Mouse (Mus musculus): ENCODE measurements around the gene Nfe2.

Gene Nfe2

GRCm38 (mm10) chr15:103224161-103224560 lies 34.0 kb downstream of the Nfe2 start:
- H3K36me3 ChIP-seq (ENCODE audit: insufficient read depth, low read length) = peaks cover 46% of the 10 kb centered on the region
- no peak overlapping the region for H3K4me3 ChIP-seq (replicated peaks; ENCODE audit: low read length)
- H3K27me3 ChIP-seq (ENCODE audit: insufficient read depth, low read length) = no peaks in the 10 kb centered on the region
- TF ChIP-seq POU5F1 (IDR thresholded peaks at IDR 0.05; ENCODE audit: borderline replicate concordance, low read length) = no peak
- peak; percentile 8; the same call in 1 of the 2 replicates for TF ChIP-seq CTCF (conservative IDR thresholded peaks at IDR 0.05; ENCODE audit: low read length)
- H3K4me1 ChIP-seq (replicated peaks; ENCODE audit: low read depth, low read length) = peaks cover 76% of the 10 kb centered on the region
- no peaks in the 10 kb centered on the region for H3K9me3 ChIP-seq (ENCODE audit: low read length)

GRCm38 (mm10) chr15:103221386-103221785 lies 36.8 kb downstream of the Nfe2 start:
- no peaks in the 10 kb centered on the region for H3K27me3 ChIP-seq (ENCODE audit: insufficient read depth, low read length)
- no peak overlapping the region for H3K4me3 ChIP-seq (replicated peaks; ENCODE audit: low read length)
- no peaks in the 10 kb centered on the region for H3K9me3 ChIP-seq (ENCODE audit: low read length)
- TF ChIP-seq POU5F1 (IDR thresholded peaks at IDR 0.05; ENCODE audit: borderline replicate concordance, low read length) (no peak), NANOG (IDR thresholded peaks at IDR 0.05; ENCODE audit: borderline replicate concordance, low read length) (no peak), CTCF (conservative IDR thresholded peaks at IDR 0.05; ENCODE audit: low read length) (no peak)
- H3K36me3 ChIP-seq (ENCODE audit: insufficient read depth, low read length) = peaks cover 42% of the 10 kb centered on the region
- peaks cover 81% of the 10 kb centered on the region for H3K4me1 ChIP-seq (replicated peaks; ENCODE audit: low read depth, low read length)

- peaks cover 42% of the 10 kb centered on the region for H3K36me3 ChIP-seq (ENCODE audit: insufficient read depth, low read length)
Observed at GRCm38 (mm10) chr15:103220785-103221184, 37.4 kb downstream of the Nfe2 start.

DNA sequence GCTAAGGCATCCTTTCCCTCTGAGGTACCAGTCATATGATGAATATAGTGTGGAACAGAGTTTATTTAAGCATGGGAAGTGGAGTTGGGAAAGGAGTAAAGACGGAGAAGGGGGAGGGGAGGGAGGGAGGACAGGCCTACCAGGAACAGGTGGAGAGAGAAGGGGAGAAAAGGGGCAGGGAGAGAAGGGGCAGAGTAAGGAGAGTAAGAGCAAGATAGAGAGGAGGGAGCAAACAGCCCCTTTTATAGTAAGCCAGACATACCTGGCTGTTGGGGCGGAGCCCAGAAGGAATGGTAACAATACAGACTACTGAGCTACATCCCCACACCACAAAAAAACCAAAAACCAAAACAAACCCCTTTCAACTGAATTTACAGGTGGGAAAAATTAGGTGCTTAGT lies 42.2 kb downstream of the Nfe2 start:
- H3K36me3 ChIP-seq (ENCODE audit: insufficient read depth, low read length) = peaks cover 40% of the 10 kb centered on the region
- peaks cover 82% of the 10 kb centered on the region for H3K4me1 ChIP-seq (replicated peaks; ENCODE audit: low read depth, low read length)
- no peaks in the 10 kb centered on the region for H3K27me3 ChIP-seq (ENCODE audit: insufficient read depth, low read length)
- peak overlapping the region; percentile 76 for H3K4me3 ChIP-seq (replicated peaks; ENCODE audit: low read length)
- TF ChIP-seq NANOG (IDR thresholded peaks at IDR 0.05; ENCODE audit: borderline replicate concordance, low read length) = no peak
- no peak for TF ChIP-seq POU5F1 (IDR thresholded peaks at IDR 0.05; ENCODE audit: borderline replicate concordance, low read length)
- TF ChIP-seq CTCF (conservative IDR thresholded peaks at IDR 0.05; ENCODE audit: low read length) = no peak
- no peaks in the 10 kb centered on the region for H3K9me3 ChIP-seq (ENCODE audit: low read length)

More at GRCm38 (mm10) chr15:103220785-103221184, 37.4 kb downstream of the Nfe2 start:
- Histone ChIP-seq H3K9me3 (ENCODE audit: low read length) (no peaks in the 10 kb centered on the region), H3K4me1 (replicated peaks; ENCODE audit: low read depth, low read length) (peaks cover 83% of the 10 kb centered on the region), H3K4me3 (replicated peaks; ENCODE audit: low read length) (no peak overlapping the region), H3K27me3 (ENCODE audit: insufficient read depth, low read length) (no peaks in the 10 kb centered on the region)
- TF ChIP-seq CTCF (conservative IDR thresholded peaks at IDR 0.05; ENCODE audit: low read length) (no peak), POU5F1 (IDR thresholded peaks at IDR 0.05; ENCODE audit: borderline replicate concordance, low read length) (no peak), NANOG (IDR thresholded peaks at IDR 0.05; ENCODE audit: borderline replicate concordance, low read length) (no peak)

DNA sequence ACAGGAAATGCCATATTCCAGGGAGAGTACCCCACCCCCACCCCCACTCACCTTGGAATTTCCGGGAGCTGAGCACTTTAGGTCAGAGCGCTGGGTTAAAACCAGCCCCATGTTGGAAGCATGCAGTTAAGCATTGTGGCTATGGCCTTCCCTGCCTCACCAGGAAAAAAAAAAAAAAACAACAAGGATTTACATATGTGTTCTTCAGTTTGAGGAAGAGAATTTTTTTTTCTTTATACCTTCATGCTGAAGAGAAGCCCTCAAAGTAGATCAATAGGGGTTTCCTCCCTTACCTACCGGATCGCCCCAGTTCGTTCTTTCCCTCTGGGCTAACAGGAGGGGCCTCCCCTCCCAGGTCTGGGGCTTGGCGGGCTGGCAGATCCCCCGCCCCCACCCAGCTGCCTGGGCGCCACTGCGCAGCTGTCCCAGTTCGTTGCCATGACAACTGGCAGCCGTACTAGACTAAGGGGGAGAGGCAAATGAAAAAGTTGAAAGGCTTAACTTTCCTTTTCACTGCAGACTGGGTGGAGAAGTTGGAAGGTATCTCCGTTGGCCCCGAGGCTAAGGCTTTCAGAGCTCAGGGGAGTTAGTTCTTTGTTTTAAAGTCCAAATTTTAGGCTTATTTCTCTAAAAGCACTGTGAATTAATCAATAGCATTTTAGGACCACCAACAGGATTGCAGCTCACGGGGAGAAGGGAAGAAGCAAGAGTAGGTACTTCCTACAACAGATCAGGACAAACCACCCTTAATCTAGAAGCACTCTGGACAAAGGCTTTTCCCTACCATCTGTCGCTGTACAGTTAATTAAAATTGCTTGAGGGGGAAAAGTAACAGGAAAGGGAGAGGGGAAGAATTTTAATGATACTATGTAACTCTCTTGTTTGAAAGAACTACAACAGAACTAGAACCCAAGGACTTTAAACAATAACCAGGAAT lies 43.0 kb downstream of the Nfe2 start:
- Histone ChIP-seq H3K4me1 (replicated peaks; ENCODE audit: low read depth, low read length) (peaks cover 83% of the 10 kb centered on the region), H3K27me3 (ENCODE audit: insufficient read depth, low read length) (no peaks in the 10 kb centered on the region), H3K4me3 (replicated peaks; ENCODE audit: low read length) (peak overlapping the region; percentile 76), H3K36me3 (ENCODE audit: insufficient read depth, low read length) (peaks cover 40% of the 10 kb centered on the region), H3K9me3 (ENCODE audit: low read length) (no peaks in the 10 kb centered on the region)
- TF ChIP-seq CTCF (conservative IDR thresholded peaks at IDR 0.05; ENCODE audit: low read length) (no peak), NANOG (IDR thresholded peaks at IDR 0.05; ENCODE audit: borderline replicate concordance, low read length) (no peak), POU5F1 (IDR thresholded peaks at IDR 0.05; ENCODE audit: borderline replicate concordance, low read length) (no peak)

DNA sequence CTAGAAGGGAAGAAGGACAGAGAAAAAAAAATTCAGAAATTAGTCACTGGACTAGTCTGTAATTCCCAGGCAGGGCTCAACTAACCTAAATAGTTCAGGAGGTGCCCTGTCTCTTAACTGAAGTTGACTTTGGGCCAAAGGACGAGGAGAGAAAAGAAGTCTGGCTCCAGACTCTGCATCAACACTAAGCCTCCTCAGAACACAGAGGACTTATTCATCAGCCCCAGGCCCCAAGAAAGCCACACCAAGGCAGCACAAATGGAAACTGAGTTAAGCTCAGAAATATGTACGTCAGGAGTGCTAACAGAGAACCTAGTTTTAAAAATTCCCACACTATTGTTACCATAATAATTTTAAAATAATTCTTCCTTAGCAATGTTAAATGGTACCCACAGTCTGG lies 44.1 kb downstream of the Nfe2 start:
- TF ChIP-seq POU5F1 (IDR thresholded peaks at IDR 0.05; ENCODE audit: borderline replicate concordance, low read length) (no peak), CTCF (conservative IDR thresholded peaks at IDR 0.05; ENCODE audit: low read length) (no peak), NANOG (IDR thresholded peaks at IDR 0.05; ENCODE audit: borderline replicate concordance, low read length) (no peak)
- no peaks in the 10 kb centered on the region for H3K9me3 ChIP-seq (ENCODE audit: low read length)
- H3K4me3 ChIP-seq (replicated peaks; ENCODE audit: low read length) = peak overlapping the region; percentile 76

GRCm38 (mm10) chr15:103205156-103205555 lies 53.0 kb downstream of the Nfe2 start:
- no peak for TF ChIP-seq POU5F1 (IDR thresholded peaks at IDR 0.05; ENCODE audit: borderline replicate concordance, low read length)
- TF ChIP-seq CTCF (conservative IDR thresholded peaks at IDR 0.05; ENCODE audit: low read length) = 0 out of 2 replicates have a peak, but pooled peaks have one; percentile 5
- Histone ChIP-seq H3K4me3 (replicated peaks; ENCODE audit: low read length) (no peak overlapping the region), H3K36me3 (ENCODE audit: insufficient read depth, low read length) (peaks cover 99% of the 10 kb centered on the region), H3K4me1 (replicated peaks; ENCODE audit: low read depth, low read length) (peaks cover 72% of the 10 kb centered on the region), H3K27me3 (ENCODE audit: insufficient read depth, low read length) (no peaks in the 10 kb centered on the region), H3K9me3 (ENCODE audit: low read length) (no peaks in the 10 kb centered on the region)

More for the DNA sequence above, 44.1 kb downstream of the Nfe2 start:
- H3K36me3 ChIP-seq (ENCODE audit: insufficient read depth, low read length) = peaks cover 43% of the 10 kb centered on the region
- peaks cover 82% of the 10 kb centered on the region for H3K4me1 ChIP-seq (replicated peaks; ENCODE audit: low read depth, low read length)
- no peaks in the 10 kb centered on the region for H3K27me3 ChIP-seq (ENCODE audit: insufficient read depth, low read length)

GRCm38 (mm10) chr15:103202088-103202793 lies 56.0 kb downstream of the Nfe2 start:
- Histone ChIP-seq H3K36me3 (ENCODE audit: insufficient read depth, low read length) (peaks cover 99% of the 10 kb centered on the region), H3K9me3 (ENCODE audit: low read length) (no peaks in the 10 kb centered on the region), H3K27me3 (ENCODE audit: insufficient read depth, low read length) (no peaks in the 10 kb centered on the region), H3K4me1 (replicated peaks; ENCODE audit: low read depth, low read length) (peaks cover 48% of the 10 kb centered on the region), H3K4me3 (replicated peaks; ENCODE audit: low read length) (no peak overlapping the region)
- no peak for TF ChIP-seq NANOG (IDR thresholded peaks at IDR 0.05; ENCODE audit: borderline replicate concordance, low read length)
- TF ChIP-seq POU5F1 (IDR thresholded peaks at IDR 0.05; ENCODE audit: borderline replicate concordance, low read length) = no peak
